Mouse (Mus musculus): ENCODE data around the gene Hmcn1. TPM values are rescaled to one million over a fixed set of nuclear protein-coding genes. Genes with fewer than 3 reads are reported as not detected.

Hmcn1 gene
- polyA plus RNA-seq (2015; fragmentation: Nextera tagmentation; extraction: Ambion mirVana): 18.1 and 20.7 TPM in 2 replicates

DNA sequence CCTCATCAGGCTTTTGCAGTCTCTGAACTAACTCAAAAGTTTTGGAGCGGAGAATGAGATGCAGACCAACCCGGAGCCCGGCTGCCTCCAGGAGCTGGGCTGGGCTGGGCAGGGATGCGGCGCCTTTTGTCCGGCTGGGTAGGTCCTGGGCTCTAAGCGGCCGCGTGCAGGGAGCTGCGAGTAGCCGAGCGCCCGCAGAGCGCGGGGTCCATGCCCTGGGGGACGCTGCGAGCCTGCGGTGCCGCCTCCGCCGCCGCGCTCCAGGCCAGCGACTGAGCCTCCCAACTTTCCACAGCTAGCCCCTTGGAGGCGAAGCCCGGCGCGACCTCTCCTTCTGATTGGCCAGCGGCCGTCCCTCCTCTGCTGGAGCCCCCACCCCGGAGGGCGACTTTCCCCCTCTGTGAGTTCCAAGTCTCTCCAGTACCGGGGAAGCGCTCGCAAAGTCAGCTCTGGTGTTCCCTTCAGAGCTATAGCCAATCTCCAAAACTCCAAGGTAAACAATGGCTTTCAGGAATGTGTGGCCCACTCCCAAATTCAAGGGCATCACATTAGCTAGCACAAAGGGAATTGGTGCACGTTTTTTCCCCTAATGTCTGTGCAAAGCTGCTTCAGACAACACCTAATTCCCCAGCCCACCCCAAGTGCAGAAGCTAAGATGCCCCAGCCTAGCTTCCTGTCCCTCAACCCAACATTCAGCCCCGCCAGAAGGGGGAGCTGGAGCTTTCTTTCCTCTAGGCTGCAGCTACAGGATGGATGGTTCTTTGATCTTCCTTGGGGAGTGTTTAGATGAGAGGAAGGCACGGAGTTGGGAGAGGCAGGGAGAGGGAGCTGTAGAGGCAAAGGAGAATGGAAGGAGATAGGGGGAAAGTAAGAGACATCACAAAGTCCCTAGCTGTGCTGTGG, at the start of gene Hmcn1:
Gene Hmcn1, minus strand, starts transcription at position 274 of the 903 bp plus-strand sequence.
- peak within 1 kb of the TSS; percentile 80 for H3K4me2 ChIP-seq (ENCODE audit: low read depth, low read length)
- peaks cover 8% of the 10 kb centered on the region; the same call in 1 of the 2 replicates for H3K4me1 ChIP-seq (ENCODE audit: control insufficient read depth, insufficient read depth, low read length)
- no peaks in the 10 kb centered on the region for H3K36me3 ChIP-seq (ENCODE audit: control insufficient read depth, insufficient read depth)
- H3K27ac ChIP-seq (ENCODE audit: low read length): peak within 1 kb of the TSS; percentile 84
- under 1% methylated on average over 38 of the region's 38 CpGs for WGBS
- H3K9me3 ChIP-seq (replicated peaks; ENCODE audit: control insufficient read depth, low read length): peaks cover 2% of the 10 kb centered on the region; the same call in 1 of the 2 replicates
- peak within 1 kb of the TSS; percentile 83 for H3K4me3 ChIP-seq (ENCODE audit: low read length)
- ATAC-seq (replicated peaks; ENCODE audit: extremely low read depth, insufficient read depth, low FRiP score): peak; percentile 91
- peak within 1 kb of the TSS; percentile 93 for H3K9ac ChIP-seq (ENCODE audit: low read length)
- no peaks in the 10 kb centered on the region for H3K27me3 ChIP-seq (ENCODE audit: control insufficient read depth, insufficient read depth, low read length)

DNA sequence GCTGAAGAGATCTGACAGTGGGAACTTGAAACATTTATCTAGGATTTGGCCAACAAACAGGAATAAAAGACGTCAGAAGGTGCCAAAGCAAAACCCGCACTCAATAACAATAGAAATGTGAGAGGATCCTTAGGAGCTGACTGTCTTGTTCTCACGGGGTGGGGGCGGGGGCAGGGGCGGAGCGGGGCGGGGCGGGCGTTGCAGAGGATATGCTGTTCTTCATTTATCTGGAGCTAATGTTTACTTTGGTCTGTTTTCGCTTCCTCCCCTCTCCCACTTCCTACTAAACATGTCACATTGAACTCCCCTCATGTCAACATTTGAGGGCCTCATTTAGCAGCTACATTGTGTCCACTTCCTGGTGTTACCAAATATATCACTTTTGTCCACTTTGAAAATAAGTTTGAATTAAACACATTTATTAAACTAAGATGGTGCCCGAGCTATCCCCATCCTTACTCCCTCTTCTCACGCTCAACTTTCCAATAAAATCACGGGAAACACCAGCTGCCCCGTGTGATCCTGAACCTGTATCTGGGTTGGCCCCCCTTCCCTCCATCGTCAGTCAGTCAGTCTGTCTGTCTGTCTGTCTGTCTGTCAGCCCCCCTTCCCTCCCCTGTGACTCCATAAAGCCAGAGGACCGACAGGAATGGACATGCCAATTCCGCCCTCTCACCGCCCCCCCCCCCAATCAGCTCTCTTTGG, 47.9 kb upstream of the Hmcn1 start:
- Histone ChIP-seq H3K9ac (ENCODE audit: low read length) (no peak overlapping the region), H3K27ac (ENCODE audit: low read length) (peak overlapping the region; percentile 64), H3K4me3 (ENCODE audit: low read length) (no peak overlapping the region), H3K4me1 (ENCODE audit: control insufficient read depth, insufficient read depth, low read length) (no peaks in the 10 kb centered on the region; the same call in 1 of the 2 replicates), H3K9me3 (replicated peaks; ENCODE audit: control insufficient read depth, low read length) (no peaks in the 10 kb centered on the region), H3K36me3 (ENCODE audit: control insufficient read depth, insufficient read depth) (no peaks in the 10 kb centered on the region), H3K4me2 (ENCODE audit: low read depth, low read length) (peak overlapping the region; percentile 47), H3K27me3 (ENCODE audit: control insufficient read depth, insufficient read depth, low read length) (no peaks in the 10 kb centered on the region)
- ATAC-seq (replicated peaks; ENCODE audit: extremely low read depth, insufficient read depth, low FRiP score): peak; percentile 80
- 44% methylated on average over 18 of the region's 18 CpGs for WGBS

DNA sequence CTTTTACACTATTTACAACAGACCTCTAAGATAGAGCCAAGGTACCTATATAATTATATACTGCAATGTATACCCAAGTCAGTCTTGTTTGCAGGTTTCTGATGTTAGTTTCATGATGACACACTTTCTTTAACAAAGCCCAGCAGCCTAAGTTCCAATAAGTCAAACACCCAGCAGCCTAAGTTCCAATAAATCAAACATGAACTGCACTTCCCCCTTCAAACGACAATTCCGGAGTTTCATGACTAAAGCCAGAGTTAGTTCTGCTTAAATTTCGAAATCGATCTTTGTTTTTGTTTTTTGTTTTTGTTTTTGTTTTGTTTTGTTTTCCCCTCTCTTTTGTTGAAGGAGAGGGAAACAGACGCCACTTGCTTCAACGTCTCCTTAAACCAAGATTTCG, 47.1 kb upstream of the Hmcn1 start:
- H3K4me3 ChIP-seq (ENCODE audit: low read length): no peak overlapping the region
- WGBS: 64% methylated on average over 7 of the region's 7 CpGs
- no peaks in the 10 kb centered on the region for H3K9me3 ChIP-seq (replicated peaks; ENCODE audit: control insufficient read depth, low read length)
- no peaks in the 10 kb centered on the region for H3K36me3 ChIP-seq (ENCODE audit: control insufficient read depth, insufficient read depth)
- peak overlapping the region; percentile 64 for H3K27ac ChIP-seq (ENCODE audit: low read length)
- no peak for ATAC-seq (replicated peaks; ENCODE audit: extremely low read depth, insufficient read depth, low FRiP score)
- H3K4me1 ChIP-seq (ENCODE audit: control insufficient read depth, insufficient read depth, low read length): peaks cover 2% of the 10 kb centered on the region; the same call in 1 of the 2 replicates
- no peak overlapping the region for H3K9ac ChIP-seq (ENCODE audit: low read length)
- H3K27me3 ChIP-seq (ENCODE audit: control insufficient read depth, insufficient read depth, low read length): no peaks in the 10 kb centered on the region
- peak overlapping the region; percentile 47 for H3K4me2 ChIP-seq (ENCODE audit: low read depth, low read length)

DNA sequence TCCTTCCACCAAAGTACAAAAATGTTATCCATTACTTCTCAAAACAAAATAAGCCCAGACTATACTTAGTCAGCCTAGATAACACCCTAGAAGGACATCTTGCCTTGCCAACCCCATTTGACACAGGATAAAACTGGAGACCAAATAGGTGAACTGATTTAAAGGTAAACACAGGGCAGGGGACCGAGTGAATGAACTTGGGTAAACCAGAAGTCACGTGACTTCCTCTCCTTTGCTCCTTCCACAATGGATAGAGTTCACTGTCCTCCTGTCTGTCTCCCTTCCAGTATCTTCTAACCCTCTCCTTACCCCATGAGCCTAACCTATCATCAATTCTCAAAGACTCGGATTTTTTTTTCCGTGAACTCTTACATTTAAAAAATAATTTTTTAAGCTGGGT, 46.0 kb upstream of the Hmcn1 start:
- no peaks in the 10 kb centered on the region for H3K36me3 ChIP-seq (ENCODE audit: control insufficient read depth, insufficient read depth)
- H3K4me1 ChIP-seq (ENCODE audit: control insufficient read depth, insufficient read depth, low read length): peaks cover 2% of the 10 kb centered on the region; the same call in 1 of the 2 replicates
- no peaks in the 10 kb centered on the region for H3K27me3 ChIP-seq (ENCODE audit: control insufficient read depth, insufficient read depth, low read length)
- no peak overlapping the region for H3K9ac ChIP-seq (ENCODE audit: low read length)
- no peaks in the 10 kb centered on the region for H3K9me3 ChIP-seq (replicated peaks; ENCODE audit: control insufficient read depth, low read length)
- no peak for ATAC-seq (replicated peaks; ENCODE audit: extremely low read depth, insufficient read depth, low FRiP score)
- no peak overlapping the region for H3K4me3 ChIP-seq (ENCODE audit: low read length)
- H3K27ac ChIP-seq (ENCODE audit: low read length): no peak overlapping the region
- H3K4me2 ChIP-seq (ENCODE audit: low read depth, low read length): no peak overlapping the region
- 62% methylated on average over 4 of the region's 4 CpGs for WGBS

DNA sequence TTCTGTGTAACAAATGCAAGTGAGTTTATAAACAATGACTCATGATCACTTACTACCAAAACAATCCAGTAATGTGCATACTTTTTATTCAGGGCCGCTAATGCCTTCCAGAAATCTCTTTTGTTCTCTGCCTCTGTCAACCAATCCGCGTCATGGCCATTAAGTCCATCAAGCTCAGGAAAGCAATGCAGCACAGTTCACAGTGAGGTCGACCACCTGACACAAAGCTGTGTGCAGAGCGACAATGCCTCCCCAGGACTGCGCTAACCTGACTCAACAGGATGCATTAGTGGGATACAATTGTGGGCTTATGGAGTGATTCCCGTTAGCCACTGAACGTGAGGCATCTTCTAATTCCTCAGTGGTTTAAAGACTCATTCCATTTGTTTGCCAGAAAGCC, 45.3 kb upstream of the Hmcn1 start:
- no peaks in the 10 kb centered on the region for H3K27me3 ChIP-seq (ENCODE audit: control insufficient read depth, insufficient read depth, low read length)
- WGBS: 71% methylated on average over 8 of the region's 8 CpGs
- ATAC-seq (replicated peaks; ENCODE audit: extremely low read depth, insufficient read depth, low FRiP score): no peak
- H3K4me1 ChIP-seq (ENCODE audit: control insufficient read depth, insufficient read depth, low read length): peaks cover 2% of the 10 kb centered on the region; the same call in 1 of the 2 replicates
- H3K9ac ChIP-seq (ENCODE audit: low read length): no peak overlapping the region
- no peak overlapping the region for H3K4me3 ChIP-seq (ENCODE audit: low read length)
- H3K36me3 ChIP-seq (ENCODE audit: control insufficient read depth, insufficient read depth): no peaks in the 10 kb centered on the region
- H3K27ac ChIP-seq (ENCODE audit: low read length): no peak overlapping the region
- H3K4me2 ChIP-seq (ENCODE audit: low read depth, low read length): no peak overlapping the region
- H3K9me3 ChIP-seq (replicated peaks; ENCODE audit: control insufficient read depth, low read length): no peaks in the 10 kb centered on the region

DNA sequence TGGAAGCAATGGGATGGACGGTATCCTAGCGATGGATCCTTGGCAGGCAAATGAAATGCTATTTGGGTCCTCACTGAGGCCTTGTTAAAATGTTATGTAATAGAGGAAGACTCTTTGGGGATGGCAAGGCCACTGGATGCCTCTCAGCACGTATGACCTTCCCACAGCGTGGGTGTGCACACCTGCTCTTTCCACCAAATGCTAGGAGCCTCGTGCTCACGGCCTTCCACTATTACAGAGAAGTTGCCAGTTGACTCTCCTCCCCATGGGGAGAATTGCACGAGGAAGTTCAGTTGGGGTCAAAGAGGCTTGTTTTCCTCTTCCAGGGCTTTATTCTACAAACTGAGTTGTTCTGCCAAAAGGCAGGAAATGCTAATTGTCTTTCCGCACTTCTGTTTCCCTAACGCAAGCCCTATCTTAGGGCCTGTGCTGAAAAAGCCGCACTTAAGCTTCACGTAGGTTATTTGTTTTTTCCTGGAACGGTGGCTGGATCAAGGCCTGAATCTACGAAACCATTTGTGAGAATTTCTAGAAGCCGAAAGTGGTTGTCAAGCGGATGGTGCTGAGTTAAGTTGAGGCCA, 43.3 kb upstream of the Hmcn1 start:
- no peak overlapping the region for H3K9ac ChIP-seq (ENCODE audit: low read length)
- H3K36me3 ChIP-seq (ENCODE audit: control insufficient read depth, insufficient read depth): no peaks in the 10 kb centered on the region
- no peaks in the 10 kb centered on the region for H3K9me3 ChIP-seq (replicated peaks; ENCODE audit: control insufficient read depth, low read length)
- H3K27ac ChIP-seq (ENCODE audit: low read length): no peak overlapping the region
- H3K4me3 ChIP-seq (ENCODE audit: low read length): no peak overlapping the region
- no peaks in the 10 kb centered on the region for H3K27me3 ChIP-seq (ENCODE audit: control insufficient read depth, insufficient read depth, low read length)
- H3K4me1 ChIP-seq (ENCODE audit: control insufficient read depth, insufficient read depth, low read length): peaks cover 4% of the 10 kb centered on the region; the same call in 1 of the 2 replicates
- ATAC-seq (replicated peaks; ENCODE audit: extremely low read depth, insufficient read depth, low FRiP score): no peak
- WGBS: 73% methylated on average over 15 of the region's 15 CpGs
- H3K4me2 ChIP-seq (ENCODE audit: low read depth, low read length): no peak overlapping the region

DNA sequence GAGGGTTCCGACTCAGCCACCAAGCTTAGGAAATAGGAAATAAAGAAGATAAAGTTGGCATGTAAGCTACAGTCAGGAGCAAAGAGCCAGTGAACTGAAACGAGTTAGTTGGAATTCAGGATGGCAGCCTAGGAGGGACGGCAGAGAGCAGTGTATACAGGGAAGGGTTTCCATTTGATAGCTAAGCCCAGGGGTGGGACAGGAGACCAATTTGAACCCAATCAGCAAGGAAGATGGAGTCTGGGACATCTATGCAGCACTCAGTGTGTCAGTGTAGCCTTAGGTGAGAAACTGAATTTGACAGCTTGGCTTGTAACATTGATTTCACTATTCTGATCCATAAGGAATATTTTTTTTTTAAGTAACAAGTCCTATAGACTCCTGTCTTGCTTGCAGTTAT, 42.5 kb upstream of the Hmcn1 start:
- no peaks in the 10 kb centered on the region for H3K27me3 ChIP-seq (ENCODE audit: control insufficient read depth, insufficient read depth, low read length)

DNA sequence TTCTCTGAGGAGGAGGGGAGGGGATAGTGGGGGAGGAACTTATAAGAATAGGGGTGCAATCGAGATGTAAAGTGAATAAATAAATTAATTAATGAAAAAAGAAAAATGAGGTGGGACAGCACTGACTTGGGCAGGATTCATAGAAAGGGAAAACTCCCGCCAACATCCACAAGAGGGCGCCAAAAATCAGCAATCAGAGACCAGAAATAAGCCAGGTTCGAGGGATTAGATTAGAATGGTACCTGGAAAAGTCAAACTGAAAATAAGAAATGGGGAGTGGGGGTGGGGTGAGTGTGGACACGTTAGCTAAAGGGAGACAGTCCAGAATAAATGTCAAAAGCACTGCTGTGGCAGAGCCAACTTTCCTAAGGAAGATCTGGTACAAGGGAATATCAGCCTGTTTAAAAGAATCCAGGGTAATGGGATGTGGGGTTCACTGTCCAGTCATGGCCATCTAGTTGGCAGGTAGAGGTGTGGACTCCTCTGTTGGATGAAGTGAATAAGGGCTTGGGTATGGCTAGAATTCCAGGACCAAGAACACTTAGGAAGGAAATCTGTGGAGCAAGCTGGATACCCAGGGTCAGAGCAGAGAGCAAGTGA, 41.9 kb upstream of the Hmcn1 start:
- Histone ChIP-seq H3K4me2 (ENCODE audit: low read depth, low read length) (no peak overlapping the region), H3K27ac (ENCODE audit: low read length) (no peak overlapping the region), H3K36me3 (ENCODE audit: control insufficient read depth, insufficient read depth) (no peaks in the 10 kb centered on the region), H3K4me1 (ENCODE audit: control insufficient read depth, insufficient read depth, low read length) (peaks cover 5% of the 10 kb centered on the region; the same call in 1 of the 2 replicates), H3K9ac (ENCODE audit: low read length) (no peak overlapping the region), H3K27me3 (ENCODE audit: control insufficient read depth, insufficient read depth, low read length) (no peaks in the 10 kb centered on the region), H3K4me3 (ENCODE audit: low read length) (no peak overlapping the region), H3K9me3 (replicated peaks; ENCODE audit: control insufficient read depth, low read length) (no peaks in the 10 kb centered on the region)
- no peak for ATAC-seq (replicated peaks; ENCODE audit: extremely low read depth, insufficient read depth, low FRiP score)
- 0% methylated on average over 5 of the region's 5 CpGs for WGBS

More for the DNA sequence above, 42.5 kb upstream of the Hmcn1 start:
- no peak overlapping the region for H3K4me2 ChIP-seq (ENCODE audit: low read depth, low read length)
- no peak overlapping the region for H3K4me3 ChIP-seq (ENCODE audit: low read length)
- H3K27ac ChIP-seq (ENCODE audit: low read length): no peak overlapping the region
- no peak overlapping the region for H3K9ac ChIP-seq (ENCODE audit: low read length)
- H3K4me1 ChIP-seq (ENCODE audit: control insufficient read depth, insufficient read depth, low read length): peaks cover 5% of the 10 kb centered on the region; the same call in 1 of the 2 replicates
- 66% methylated on average over 3 of the region's 3 CpGs for WGBS
- ATAC-seq (replicated peaks; ENCODE audit: extremely low read depth, insufficient read depth, low FRiP score): no peak; the same call in 1 of the 2 replicates
- no peaks in the 10 kb centered on the region for H3K9me3 ChIP-seq (replicated peaks; ENCODE audit: control insufficient read depth, low read length)
- H3K36me3 ChIP-seq (ENCODE audit: control insufficient read depth, insufficient read depth): no peaks in the 10 kb centered on the region

All from heart, embryonic 16.5 days (tissue).